Mouse (Mus musculus): ENCODE measurements around the gene Wsb1. TPM values are rescaled to one million over a fixed set of nuclear protein-coding genes. Genes with fewer than 3 reads are reported as not detected.

The Wsb1 gene
- polyA plus RNA-seq, 1 experiment from 2014 or later = 266 TPM

GRCm38 (mm10) chr11:79215539-79215938 lies 38.9 kb downstream of the Wsb1 start:
- no peak overlapping the region for H3K4me2 ChIP-seq
- no peak for ATAC-seq (ENCODE audit: insufficient read depth)
- no peak for TF ChIP-seq CTCF (IDR thresholded peaks at IDR 0.05; ENCODE audit: low read depth)
- H3K36me3 ChIP-seq (ENCODE audit: insufficient read depth) = no peaks in the 10 kb centered on the region
- H3K9ac ChIP-seq = no peak overlapping the region
- DNase-seq = no peak
- H3K27me3 ChIP-seq (ENCODE audit: insufficient read depth, low read length) = no peaks in the 10 kb centered on the region
- WGBS = 61% methylated on average over 2 of the region's 2 CpGs
- no peak overlapping the region for H3K27ac ChIP-seq (ENCODE audit: low read depth)
- H3K4me3 ChIP-seq (ENCODE audit: low read depth, low read length) = no peak overlapping the region
- H3K9me3 ChIP-seq (ENCODE audit: low read depth, low read length) = no peaks in the 10 kb centered on the region
- H3K4me1 ChIP-seq (ENCODE audit: insufficient read depth) = no peaks in the 10 kb centered on the region

DNA sequence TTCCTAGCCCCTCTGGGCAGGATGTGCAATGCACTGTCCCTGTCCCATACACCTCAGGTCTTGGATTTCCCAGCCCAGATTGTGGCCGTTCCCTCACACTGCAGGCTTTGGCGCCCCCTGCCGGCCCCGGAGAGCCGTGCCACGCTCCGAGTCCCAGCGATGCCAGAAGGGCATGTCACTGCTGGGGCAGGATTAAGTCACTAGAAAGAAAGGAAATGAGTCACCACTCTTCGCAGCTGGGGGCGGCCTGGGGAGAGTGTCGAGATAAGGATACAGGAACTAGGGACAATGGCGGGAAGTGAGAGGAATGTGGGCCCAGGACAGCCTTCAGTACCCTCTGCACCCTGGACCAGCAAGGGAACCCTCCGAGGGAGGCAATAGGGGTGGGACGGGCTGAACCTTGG lies 40.5 kb downstream of the Wsb1 start:
- Histone ChIP-seq H3K27me3 (ENCODE audit: insufficient read depth, low read length) (no peaks in the 10 kb centered on the region), H3K9ac (no peak overlapping the region), H3K27ac (ENCODE audit: low read depth) (peak overlapping the region; percentile 34; the same call in 1 of the 2 replicates), H3K36me3 (ENCODE audit: insufficient read depth) (no peaks in the 10 kb centered on the region), H3K4me2 (no peak overlapping the region), H3K4me3 (ENCODE audit: low read depth, low read length) (no peak overlapping the region), H3K9me3 (ENCODE audit: low read depth, low read length) (no peaks in the 10 kb centered on the region), H3K4me1 (ENCODE audit: insufficient read depth) (no peaks in the 10 kb centered on the region)
- peak; percentile 94 for DNase-seq
- peak; percentile 95 for ATAC-seq (ENCODE audit: insufficient read depth)
- peak; percentile 100 for TF ChIP-seq CTCF (IDR thresholded peaks at IDR 0.05; ENCODE audit: low read depth)
- WGBS = 5% methylated on average over 14 of the region's 14 CpGs

DNA sequence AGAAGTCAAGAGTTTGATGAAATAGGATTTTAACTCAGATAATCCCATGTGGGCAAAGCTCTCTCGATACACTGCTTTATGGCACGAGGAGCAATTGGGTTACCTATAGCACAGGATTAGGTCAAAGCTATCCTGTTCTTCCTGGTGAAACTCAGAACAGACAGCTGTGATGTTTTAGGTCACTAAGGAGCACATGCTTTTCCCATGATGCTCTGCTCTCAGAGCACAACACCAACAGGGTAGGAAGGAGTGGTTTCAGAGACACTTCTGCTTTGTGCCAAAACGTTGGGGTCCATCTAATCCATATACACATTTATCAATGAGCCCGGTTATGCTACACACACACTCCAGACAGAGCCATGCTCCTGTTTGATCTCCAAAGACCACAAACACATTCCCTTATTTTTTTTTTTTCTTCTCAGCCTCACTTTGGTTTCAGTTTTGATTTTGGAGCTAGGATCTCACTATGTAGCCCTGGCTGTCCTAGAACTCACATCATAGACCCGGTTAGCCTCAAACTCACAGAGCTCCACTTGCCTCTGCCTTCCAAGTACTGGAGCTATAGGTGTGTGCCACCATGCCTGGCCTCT lies 44.5 kb downstream of the Wsb1 start:
- DNase-seq = no peak
- H3K4me1 ChIP-seq (ENCODE audit: insufficient read depth) = no peaks in the 10 kb centered on the region
- H3K36me3 ChIP-seq (ENCODE audit: insufficient read depth) = no peaks in the 10 kb centered on the region
- ATAC-seq (ENCODE audit: insufficient read depth) = no peak
- H3K4me3 ChIP-seq (ENCODE audit: low read depth, low read length) = no peak overlapping the region
- no peak overlapping the region for H3K4me2 ChIP-seq
- no peak overlapping the region for H3K9ac ChIP-seq
- no peak overlapping the region for H3K27ac ChIP-seq (ENCODE audit: low read depth)
- no peaks in the 10 kb centered on the region for H3K9me3 ChIP-seq (ENCODE audit: low read depth, low read length)
- no peak for TF ChIP-seq CTCF (IDR thresholded peaks at IDR 0.05; ENCODE audit: low read depth)
- H3K27me3 ChIP-seq (ENCODE audit: insufficient read depth, low read length) = no peaks in the 10 kb centered on the region
- 69% methylated on average over 5 of the region's 5 CpGs for WGBS

GRCm38 (mm10) chr11:79209113-79209512 lies 45.4 kb downstream of the Wsb1 start:
- DNase-seq = no peak
- Histone ChIP-seq H3K9ac (no peak overlapping the region), H3K27me3 (ENCODE audit: insufficient read depth, low read length) (no peaks in the 10 kb centered on the region), H3K4me2 (no peak overlapping the region), H3K27ac (ENCODE audit: low read depth) (no peak overlapping the region), H3K9me3 (ENCODE audit: low read depth, low read length) (no peaks in the 10 kb centered on the region), H3K4me1 (ENCODE audit: insufficient read depth) (no peaks in the 10 kb centered on the region), H3K4me3 (ENCODE audit: low read depth, low read length) (no peak overlapping the region), H3K36me3 (ENCODE audit: insufficient read depth) (no peaks in the 10 kb centered on the region)
- ATAC-seq (ENCODE audit: insufficient read depth) = no peak
- WGBS = 38% methylated on average over 5 of the region's 5 CpGs
- TF ChIP-seq CTCF (IDR thresholded peaks at IDR 0.05; ENCODE audit: low read depth) = no peak

DNA sequence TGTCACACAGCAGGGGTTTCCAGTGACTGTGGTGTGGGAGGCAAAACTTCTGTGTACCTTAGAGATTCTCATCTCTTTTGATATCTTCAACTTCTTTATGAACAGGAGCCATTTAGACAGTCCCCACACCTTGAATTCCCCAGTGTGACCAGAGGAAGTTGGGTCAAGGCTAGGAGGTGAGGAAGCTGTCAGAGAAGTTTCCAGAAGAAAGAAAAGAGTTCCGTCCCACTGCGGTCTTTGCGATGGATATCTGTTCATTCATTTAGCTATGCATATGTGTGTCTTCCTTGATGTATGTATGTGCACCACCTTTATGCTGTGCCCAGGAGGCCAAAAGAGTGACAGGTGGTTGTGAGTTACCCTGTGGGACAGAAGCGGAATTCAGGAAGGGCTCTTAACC lies 46.0 kb downstream of the Wsb1 start:
- Histone ChIP-seq H3K9ac (no peak overlapping the region), H3K4me1 (ENCODE audit: insufficient read depth) (no peaks in the 10 kb centered on the region), H3K9me3 (ENCODE audit: low read depth, low read length) (no peaks in the 10 kb centered on the region), H3K4me2 (no peak overlapping the region), H3K27ac (ENCODE audit: low read depth) (no peak overlapping the region), H3K36me3 (ENCODE audit: insufficient read depth) (no peaks in the 10 kb centered on the region), H3K4me3 (ENCODE audit: low read depth, low read length) (no peak overlapping the region), H3K27me3 (ENCODE audit: insufficient read depth, low read length) (no peaks in the 10 kb centered on the region)
- no peak for DNase-seq
- ATAC-seq (ENCODE audit: insufficient read depth) = no peak
- TF ChIP-seq CTCF (IDR thresholded peaks at IDR 0.05; ENCODE audit: low read depth) = no peak
- 95% methylated on average over 4 of the region's 4 CpGs for WGBS

GRCm38 (mm10) chr11:79207691-79208090 lies 46.8 kb downstream of the Wsb1 start:
- no peaks in the 10 kb centered on the region for H3K27me3 ChIP-seq (ENCODE audit: insufficient read depth, low read length)
- no peak overlapping the region for H3K27ac ChIP-seq (ENCODE audit: low read depth)
- 90% methylated on average over 10 of the region's 10 CpGs for WGBS
- no peak for TF ChIP-seq CTCF (IDR thresholded peaks at IDR 0.05; ENCODE audit: low read depth)
- H3K4me3 ChIP-seq (ENCODE audit: low read depth, low read length) = no peak overlapping the region
- no peak overlapping the region for H3K9ac ChIP-seq
- H3K4me2 ChIP-seq = no peak overlapping the region
- H3K9me3 ChIP-seq (ENCODE audit: low read depth, low read length) = no peaks in the 10 kb centered on the region
- DNase-seq (no peak), ATAC-seq (ENCODE audit: insufficient read depth) (no peak)
- no peaks in the 10 kb centered on the region for H3K36me3 ChIP-seq (ENCODE audit: insufficient read depth)
- H3K4me1 ChIP-seq (ENCODE audit: insufficient read depth) = no peaks in the 10 kb centered on the region

GRCm38 (mm10) chr11:79204444-79204843 lies 50.0 kb downstream of the Wsb1 start:
- no peaks in the 10 kb centered on the region for H3K36me3 ChIP-seq (ENCODE audit: insufficient read depth)
- no peak overlapping the region for H3K9ac ChIP-seq
- no peak overlapping the region for H3K4me3 ChIP-seq (ENCODE audit: low read depth, low read length)
- no peaks in the 10 kb centered on the region for H3K4me1 ChIP-seq (ENCODE audit: insufficient read depth)
- no peak for TF ChIP-seq CTCF (IDR thresholded peaks at IDR 0.05; ENCODE audit: low read depth)
- WGBS = 53% methylated on average over 3 of the region's 3 CpGs
- no peak overlapping the region for H3K4me2 ChIP-seq
- H3K9me3 ChIP-seq (ENCODE audit: low read depth, low read length) = no peaks in the 10 kb centered on the region
- ATAC-seq (ENCODE audit: insufficient read depth) = no peak
- peak; percentile 48 for DNase-seq
- H3K27me3 ChIP-seq (ENCODE audit: insufficient read depth, low read length) = no peaks in the 10 kb centered on the region
- no peak overlapping the region for H3K27ac ChIP-seq (ENCODE audit: low read depth)
